Mouse (Mus musculus) cerebellum, adult 2 months (tissue): ENCODE results near the gene Ccdc61.

Experiments used
- CTCF ChIP-seq: fragments of 200-500 bp; IDR thresholded peaks from 2 replicates; pipeline ENCODE4 v1.5.1; 2011; ENCODE audit warnings: low read depth, mild to moderate bottlenecking, control low read depth, low read length, moderate library complexity, borderline replicate concordance; ENCODE audit not compliant: insufficient read depth
- POLR2A ChIP-seq: fragments of 200-500 bp; IDR thresholded peaks from 2 replicates; pipeline ENCODE4 v1.6.1; 2011; ENCODE audit warnings: low read length, control low read depth, borderline replicate concordance; ENCODE audit not compliant: insufficient read depth

DNA sequence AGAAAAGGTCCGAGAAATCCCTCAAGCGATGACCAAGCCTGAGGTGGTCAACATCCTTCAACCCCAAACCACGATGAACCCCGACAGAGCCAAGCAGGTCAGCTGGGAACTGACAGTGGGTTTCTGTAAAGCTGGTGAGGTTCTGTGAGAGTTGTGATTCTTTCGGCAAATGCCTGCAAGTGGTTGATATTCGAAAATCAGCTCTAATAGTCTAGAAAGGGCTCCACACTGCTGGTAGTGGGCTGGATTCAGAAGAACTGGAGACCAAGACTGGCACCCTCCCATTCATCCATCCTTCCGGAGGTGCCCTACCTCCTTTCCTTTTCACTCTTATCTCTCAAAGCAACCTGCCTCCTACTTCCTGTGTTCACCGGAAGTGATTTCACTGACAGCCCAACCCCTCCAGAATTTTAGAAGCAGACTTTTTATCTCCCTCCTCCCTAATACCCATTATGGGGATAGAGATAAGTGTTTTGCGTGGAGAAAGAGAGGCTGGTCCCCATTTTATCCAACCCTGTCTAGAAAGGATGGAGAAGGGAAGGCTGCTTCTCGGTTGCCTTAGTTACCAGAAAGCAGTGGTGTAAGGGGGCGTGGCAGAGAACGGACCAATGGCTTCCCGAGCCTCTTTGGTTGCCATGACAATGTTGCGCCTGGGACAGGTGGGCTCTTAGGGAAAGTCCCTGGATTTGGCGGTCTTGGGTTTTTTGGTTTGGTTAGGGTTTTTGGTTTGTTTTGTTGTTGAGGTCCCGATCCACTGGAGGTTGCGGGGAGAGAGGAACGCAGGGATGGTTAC lies 40.5 kb upstream of the Ccdc61 start:
- no peak for TF ChIP-seq CTCF
- no peak for TF ChIP-seq POLR2A
